Mouse (Mus musculus) C2C12 (cell line): ENCODE results near the gene Sln.

ENCODE experiments used
- CEBPB ChIP-seq: IDR thresholded peaks from one replicate; pipeline ENCODE4 v1.6.1; 2011; ENCODE audit warnings: low read depth, mild to moderate bottlenecking, control low read depth, moderate library complexity
- CTCF ChIP-seq: IDR thresholded peaks from one replicate; pipeline ENCODE4 v1.5.1; 2011; ENCODE audit not compliant: control insufficient read depth, insufficient read depth, insufficient read length
- FOSL1 ChIP-seq: IDR thresholded peaks from one replicate; pipeline ENCODE4 v1.8.0; 2011; ENCODE audit warnings: mild to moderate bottlenecking, low read length; ENCODE audit not compliant: poor library complexity, insufficient read depth, severe bottlenecking
- MAX ChIP-seq: IDR thresholded peaks from one replicate; pipeline ENCODE4 v1.6.1; 2011; ENCODE audit warnings: mild to moderate bottlenecking, control low read depth
- MYOD1 ChIP-seq: IDR thresholded peaks from one replicate; pipeline ENCODE4 v1.6.1; 2011; ENCODE audit warnings: low read depth; ENCODE audit not compliant: control insufficient read depth, insufficient read length
- USF1 ChIP-seq: IDR thresholded peaks from one replicate; pipeline ENCODE4 v1.6.1; 2011; ENCODE audit warnings: low read depth, mild to moderate bottlenecking, control low read depth, moderate library complexity

DNA sequence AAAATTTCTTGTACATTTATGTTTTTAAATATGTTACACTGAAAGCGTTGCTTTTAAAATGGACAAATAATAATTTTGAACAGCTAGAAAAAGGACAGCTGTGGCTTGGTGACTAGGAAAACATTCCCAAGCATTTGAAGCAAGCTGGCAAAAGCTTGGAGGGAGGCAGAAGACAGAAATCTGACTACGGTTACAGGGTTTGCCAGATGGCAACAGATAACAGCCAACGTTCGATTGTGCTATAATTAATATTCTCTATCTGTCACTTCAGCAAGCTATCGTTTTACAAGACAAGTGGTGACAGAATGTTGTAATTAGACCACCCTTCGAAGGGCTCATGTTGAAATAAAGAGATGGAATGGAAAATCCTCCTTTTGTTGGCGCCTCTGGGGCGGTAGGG, 1.4 kb upstream of the Sln start:
- TF ChIP-seq MYOD1 (no peak), CTCF (no peak), MAX (no peak), USF1 (no peak), FOSL1 (no peak), CEBPB (no peak)
